Mouse (Mus musculus) lung, adult 2 months (tissue): Measurements from ENCODE around the gene Tctn1.

Experiments
- CTCF ChIP-seq: fragments of 200-500 bp; IDR thresholded peaks from 2 replicates; pipeline ENCODE4 v1.5.1; 2011; ENCODE audit warnings: mild to moderate bottlenecking, low read length, control low read depth; ENCODE audit not compliant: insufficient read depth
- POLR2A ChIP-seq: fragments of 200-500 bp; IDR thresholded peaks from 2 replicates; pipeline ENCODE4 v1.6.1; 2011; ENCODE audit warnings: low read depth, mild to moderate bottlenecking, control low read depth, low read length, borderline replicate concordance; ENCODE audit errors: extremely low read depth

DNA sequence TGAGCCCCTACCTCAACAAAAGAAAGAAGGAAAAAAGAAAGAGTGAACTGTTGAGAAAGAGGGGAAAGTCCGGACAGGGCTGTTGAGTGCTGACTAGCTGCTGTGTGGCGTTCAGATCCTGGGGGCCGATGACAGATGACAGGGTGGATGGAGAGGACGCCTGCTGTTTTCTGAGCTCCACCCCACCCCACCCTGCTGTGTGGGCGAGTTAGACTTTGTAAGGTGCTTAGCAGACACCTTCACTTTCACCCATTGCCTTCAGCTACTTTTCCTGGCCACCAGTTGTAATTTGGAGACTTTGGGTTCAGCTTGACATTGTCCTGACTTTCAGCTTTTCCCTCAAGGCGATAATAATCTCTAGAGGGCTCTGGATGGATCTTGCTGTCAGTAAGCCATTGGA, 26.9 kb upstream of the Tctn1 start:
- no peak for TF ChIP-seq POLR2A
- TF ChIP-seq CTCF = no peak
